Mouse (Mus musculus) gastrocnemius, adult 2 months (tissue): Measurements from ENCODE around the gene Rpl26. TPM values are rescaled to one million over a fixed set of nuclear protein-coding genes. Genes with fewer than 3 reads are reported as not detected.

ENCODE experiments used
- DNase-seq: peaks from one replicate; pipeline ENCODE4 v3.0.0; 2022
- H3K27ac ChIP-seq: fragments of 200-600 bp; 2 replicates; pipeline ENCODE4 v1.8.1; 2022; ENCODE audit warnings: mild to moderate bottlenecking
- H3K4me3 ChIP-seq: fragments of 200-600 bp; 2 replicates; pipeline ENCODE4 v1.8.1; 2022; ENCODE audit warnings: mild to moderate bottlenecking, moderate library complexity
- CTCF ChIP-seq: fragments of 200-600 bp; IDR thresholded peaks from 2 replicates; pipeline ENCODE4 v1.8.1; 2022; ENCODE audit warnings: antibody characterized with exemption, mild to moderate bottlenecking, moderate library complexity
- intact Hi-C: fragments of 180-260 bp; cut with DNase I; formaldehyde crosslinking; loops from one replicate; pipeline ENCODE4 v1.15.1; 2025
- total RNA-seq, 2 experiments: library from RNA; stranded (reverse); gene quantifications; 2 replicates each; pipeline ENCODE4 v1.2.3; 2021

Rpl26 gene
- total RNA-seq, 2 experiments from 2014 or later, result 606 to 729 TPM

DNA sequence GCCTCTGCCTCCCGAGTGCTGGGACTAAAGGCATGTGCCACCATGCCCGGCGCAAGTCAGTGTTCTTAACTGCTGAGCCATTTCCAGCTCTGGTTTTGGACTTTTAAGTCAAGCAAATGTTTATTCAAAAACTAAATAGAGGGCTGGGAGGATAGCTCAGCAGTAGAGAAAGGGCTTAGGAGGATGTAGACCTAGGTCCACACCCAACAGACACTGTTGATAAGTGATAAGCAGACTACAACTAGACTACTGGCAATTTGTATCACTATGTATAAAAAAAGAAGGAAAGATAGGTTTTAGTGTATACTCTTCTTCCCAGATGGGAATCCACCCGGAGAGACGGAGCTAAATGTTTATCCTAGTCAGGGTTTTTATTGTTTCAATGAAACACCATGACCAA is 5.1 kb upstream of the Rpl26 start:
- intact Hi-C loops, result no loop called here
- H3K4me3 ChIP-seq, result no peak overlapping the region
- no peak overlapping the region for H3K27ac ChIP-seq
- no peak for DNase-seq
- TF ChIP-seq CTCF, result no peak

DNA sequence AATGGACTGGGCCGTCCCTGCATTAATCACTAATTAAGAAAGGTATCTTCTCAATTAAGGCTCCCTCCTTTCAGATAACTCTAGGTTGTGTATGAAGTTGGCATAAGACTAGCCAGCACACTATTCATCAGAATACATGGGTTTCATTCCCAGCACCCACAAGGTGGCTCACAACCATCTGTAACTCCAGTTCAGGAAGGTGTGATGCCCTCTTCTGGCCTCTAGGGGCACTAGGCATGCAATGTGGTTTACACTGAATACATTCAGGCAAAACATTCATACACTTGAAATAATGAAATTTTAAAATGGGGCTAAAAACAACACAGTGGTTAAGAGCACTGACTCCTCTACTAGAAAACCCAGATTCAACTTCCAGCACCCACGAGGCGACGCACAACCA is 4.3 kb upstream of the Rpl26 start:
- DNase-seq, result peak; percentile 37
- TF ChIP-seq CTCF, result peak; percentile 80
- intact Hi-C loops, result no loop called here
- H3K4me3 ChIP-seq, result no peak overlapping the region
- no peak overlapping the region for H3K27ac ChIP-seq

DNA sequence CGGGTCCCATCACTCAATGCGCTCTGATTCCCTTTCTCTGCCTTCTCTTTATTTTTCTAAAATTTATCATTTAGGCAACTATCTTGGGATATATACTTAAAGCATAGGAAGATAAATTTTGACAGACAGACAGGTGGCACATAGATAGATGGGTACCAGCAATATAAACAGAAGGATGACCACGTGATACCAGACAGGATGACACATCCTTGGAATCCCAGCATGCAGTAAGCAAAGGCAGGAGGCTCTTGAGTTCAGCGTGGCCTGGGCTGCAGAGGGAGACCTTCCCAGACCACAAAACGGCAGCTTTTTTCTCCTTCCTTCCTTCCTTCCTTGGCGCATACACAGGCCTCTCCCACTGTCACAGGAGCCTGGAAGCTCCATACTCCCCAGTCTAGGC is 3.5 kb upstream of the Rpl26 start:
- Histone ChIP-seq H3K4me3 (no peak overlapping the region), H3K27ac (no peak overlapping the region)
- intact Hi-C loops, result no loop called here
- no peak for TF ChIP-seq CTCF
- DNase-seq, result no peak

DNA sequence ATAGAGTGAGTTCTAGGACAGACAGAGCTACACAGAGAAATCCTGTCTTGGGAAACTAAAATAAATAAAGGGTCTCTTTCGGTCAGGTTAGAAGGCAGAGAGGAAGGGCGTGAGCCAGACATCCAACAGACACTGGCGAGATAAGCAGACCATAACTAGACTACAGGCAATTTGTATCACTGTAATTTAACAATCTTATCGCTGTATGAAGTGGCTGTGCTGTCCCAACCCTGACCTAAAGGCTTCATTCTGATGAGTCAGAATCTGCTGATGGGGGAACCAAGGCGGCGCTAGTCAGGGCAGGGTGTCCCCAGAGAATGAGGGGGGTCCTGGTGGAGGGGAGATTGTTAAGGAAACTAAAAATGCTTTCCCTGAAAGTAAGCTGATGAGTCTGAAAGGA is 2.6 kb upstream of the Rpl26 start:
- no peak for DNase-seq
- H3K4me3 ChIP-seq, result no peak overlapping the region
- no peak for TF ChIP-seq CTCF
- intact Hi-C loops, result no loop called here
- H3K27ac ChIP-seq, result no peak overlapping the region

DNA sequence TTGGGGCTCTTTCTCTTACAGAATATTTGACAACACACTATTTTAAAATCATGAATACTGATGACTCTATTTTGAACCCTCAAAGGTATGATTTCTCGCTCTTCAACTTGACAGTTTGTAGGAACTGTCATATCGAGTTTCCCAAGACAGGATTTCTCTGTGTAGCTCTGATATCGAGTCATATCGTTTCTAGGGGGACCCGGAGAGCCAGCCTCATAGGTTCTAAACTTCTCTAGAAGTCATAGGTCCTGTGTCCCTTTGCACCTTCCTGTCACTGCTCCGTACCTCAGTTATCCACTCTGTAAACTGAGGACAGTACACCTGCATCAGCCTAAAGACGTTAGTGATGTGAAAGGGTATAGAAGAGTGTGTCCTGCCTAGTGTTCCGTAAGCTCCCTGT is 1.6 kb upstream of the Rpl26 start:
- TF ChIP-seq CTCF, result no peak
- DNase-seq, result no peak
- intact Hi-C loops, result loop anchor here (5.0 kb wide), 1 partner anchor 137 kb away; no protein-coding TSS in a partner anchor
- Histone ChIP-seq H3K27ac (no peak overlapping the region), H3K4me3 (no peak overlapping the region)

DNA sequence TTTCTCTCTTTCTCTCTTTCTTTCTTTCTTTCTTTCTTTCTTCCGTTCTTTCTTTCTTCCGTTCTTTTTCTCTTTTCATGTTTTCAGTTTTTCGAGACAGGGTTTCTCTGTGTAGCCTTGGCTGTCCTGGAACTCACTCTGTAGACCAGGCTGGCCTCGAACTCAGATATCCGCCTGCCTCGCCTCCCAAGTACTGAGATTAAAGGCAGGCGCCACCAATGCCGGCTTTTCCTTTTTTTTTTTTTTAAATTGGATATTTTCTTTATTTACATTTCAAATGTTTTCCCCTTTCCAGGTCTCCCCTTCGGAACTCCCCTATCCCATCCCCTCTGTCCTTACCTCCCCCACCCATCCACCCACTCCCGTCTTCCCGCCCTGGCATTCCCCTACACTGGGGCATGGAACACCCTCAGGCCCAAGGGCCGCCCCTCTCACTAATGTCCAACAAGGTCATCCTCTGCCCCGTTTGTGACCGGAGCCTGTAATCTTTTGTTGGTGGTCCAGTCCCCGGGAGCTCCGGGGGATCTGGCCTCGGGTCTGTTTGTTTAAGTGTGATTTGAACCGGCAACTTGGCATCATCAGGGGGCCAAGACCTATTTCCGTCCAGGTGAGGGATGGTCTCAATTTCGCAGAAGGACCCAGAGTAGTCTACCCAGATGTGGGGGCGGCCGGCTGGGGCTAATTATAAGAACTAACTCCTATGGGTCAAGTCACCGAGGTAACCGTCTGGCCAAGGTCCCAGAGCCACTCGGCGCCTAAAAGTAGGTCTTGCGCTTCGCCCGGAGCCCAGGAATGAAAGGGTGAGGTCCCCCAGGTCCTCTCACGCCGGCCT is 648 bp upstream of the Rpl26 start:
- peak overlapping the region; percentile 80 for H3K4me3 ChIP-seq
- TF ChIP-seq CTCF, result no peak
- peak overlapping the region; percentile 93 for H3K27ac ChIP-seq
- intact Hi-C loops, result loop anchor here (5.0 kb wide), 1 partner anchor 137 kb away; no protein-coding TSS in a partner anchor
- DNase-seq, result no peak

DNA sequence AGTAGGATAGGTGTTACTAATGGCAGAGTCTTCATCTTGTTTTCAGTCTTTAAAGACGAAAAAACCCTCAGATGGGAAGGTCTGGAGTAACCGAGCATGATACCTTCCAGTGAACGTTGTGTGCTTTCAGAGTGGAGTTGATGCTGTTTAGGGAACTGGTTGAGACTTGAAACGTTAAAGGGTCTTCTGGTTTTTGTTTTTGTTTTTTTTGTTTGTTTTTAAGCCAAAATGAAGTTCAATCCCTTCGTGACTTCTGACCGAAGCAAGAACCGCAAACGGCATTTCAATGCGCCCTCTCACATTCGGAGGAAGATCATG is 623 bp downstream of the Rpl26 start:
- DNase-seq, result no peak
- H3K4me3 ChIP-seq, result peak overlapping the region; percentile 80
- no peak for TF ChIP-seq CTCF
- intact Hi-C loops, result loop anchor here (5.0 kb wide), 1 partner anchor 135 kb away; no protein-coding TSS in a partner anchor
- H3K27ac ChIP-seq, result peak overlapping the region; percentile 93

DNA sequence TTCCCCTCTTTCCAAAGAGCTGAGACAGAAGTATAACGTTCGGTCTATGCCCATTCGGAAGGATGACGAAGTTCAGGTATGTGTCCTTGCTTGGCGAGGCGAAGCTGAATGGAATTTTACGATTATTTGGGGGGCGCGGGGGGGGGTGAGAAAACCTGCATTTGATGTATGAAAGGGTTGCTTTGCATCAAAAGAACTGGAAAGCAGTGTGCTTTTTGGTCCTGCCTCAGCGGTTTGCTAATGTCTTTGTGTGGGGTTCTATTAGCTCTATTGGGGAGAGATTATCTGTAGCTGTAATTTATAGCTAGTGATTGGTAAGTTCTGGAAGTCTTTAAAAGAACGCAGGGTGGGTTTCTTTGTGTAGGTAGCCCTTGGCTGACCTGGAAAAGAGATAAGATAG is 984 bp downstream of the Rpl26 start:
- H3K27ac ChIP-seq, result peak overlapping the region; percentile 93
- no peak for DNase-seq
- intact Hi-C loops, result loop anchor here (5.0 kb wide), 1 partner anchor 135 kb away; no protein-coding TSS in a partner anchor
- H3K4me3 ChIP-seq, result peak overlapping the region; percentile 80
- no peak for TF ChIP-seq CTCF

DNA sequence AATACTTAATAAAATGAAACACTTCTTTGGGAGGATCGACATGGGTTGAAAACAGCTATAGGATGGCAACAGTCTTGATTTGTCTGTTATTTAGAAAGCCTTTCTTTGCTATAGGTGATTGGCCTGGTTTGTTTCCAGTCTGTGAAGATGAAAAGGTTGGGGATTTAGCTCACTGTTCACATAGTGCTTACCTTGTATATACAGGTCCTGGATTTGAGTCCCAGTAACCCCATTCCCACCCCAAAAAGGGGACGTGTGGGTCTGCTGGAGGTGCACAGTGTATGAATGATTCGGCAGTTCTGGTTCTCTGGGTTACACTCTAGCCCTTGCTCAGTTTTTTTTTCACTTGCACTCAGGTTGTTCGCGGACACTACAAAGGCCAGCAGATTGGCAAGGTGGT is 1.4 kb downstream of the Rpl26 start:
- H3K27ac ChIP-seq, result peak overlapping the region; percentile 93; the same call in 1 of the 2 replicates
- H3K4me3 ChIP-seq, result peak overlapping the region; percentile 80
- intact Hi-C loops, result loop anchor here (5.0 kb wide), 1 partner anchor 134 kb away; no protein-coding TSS in a partner anchor
- DNase-seq, result no peak
- TF ChIP-seq CTCF, result no peak

DNA sequence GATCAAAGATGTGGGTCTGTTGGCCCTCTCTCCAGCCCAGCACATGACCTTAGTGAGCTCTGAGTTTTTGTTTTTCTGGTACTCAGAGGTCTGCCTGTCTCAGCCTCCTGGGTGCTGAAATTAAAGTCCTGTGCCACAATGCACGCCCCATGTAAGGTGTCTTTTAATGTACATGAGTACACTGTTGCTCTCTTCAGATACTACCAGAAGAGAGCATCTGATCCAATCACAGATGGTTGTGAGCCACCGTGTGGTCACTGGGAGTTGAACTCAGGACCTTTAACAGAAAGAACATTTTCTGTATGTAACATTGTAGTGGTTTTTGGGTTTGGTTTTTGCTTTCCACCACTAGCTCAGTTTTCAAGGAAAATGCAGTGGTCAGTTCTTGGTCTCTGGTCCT is 2.4 kb downstream of the Rpl26 start:
- Histone ChIP-seq H3K4me3 (no peak overlapping the region), H3K27ac (no peak overlapping the region)
- intact Hi-C loops, result loop anchor here (2.0 to 5.0 kb wide), 2 partner anchors 79 to 134 kb away; no protein-coding TSS in a partner anchor
- TF ChIP-seq CTCF, result no peak
- no peak for DNase-seq

DNA sequence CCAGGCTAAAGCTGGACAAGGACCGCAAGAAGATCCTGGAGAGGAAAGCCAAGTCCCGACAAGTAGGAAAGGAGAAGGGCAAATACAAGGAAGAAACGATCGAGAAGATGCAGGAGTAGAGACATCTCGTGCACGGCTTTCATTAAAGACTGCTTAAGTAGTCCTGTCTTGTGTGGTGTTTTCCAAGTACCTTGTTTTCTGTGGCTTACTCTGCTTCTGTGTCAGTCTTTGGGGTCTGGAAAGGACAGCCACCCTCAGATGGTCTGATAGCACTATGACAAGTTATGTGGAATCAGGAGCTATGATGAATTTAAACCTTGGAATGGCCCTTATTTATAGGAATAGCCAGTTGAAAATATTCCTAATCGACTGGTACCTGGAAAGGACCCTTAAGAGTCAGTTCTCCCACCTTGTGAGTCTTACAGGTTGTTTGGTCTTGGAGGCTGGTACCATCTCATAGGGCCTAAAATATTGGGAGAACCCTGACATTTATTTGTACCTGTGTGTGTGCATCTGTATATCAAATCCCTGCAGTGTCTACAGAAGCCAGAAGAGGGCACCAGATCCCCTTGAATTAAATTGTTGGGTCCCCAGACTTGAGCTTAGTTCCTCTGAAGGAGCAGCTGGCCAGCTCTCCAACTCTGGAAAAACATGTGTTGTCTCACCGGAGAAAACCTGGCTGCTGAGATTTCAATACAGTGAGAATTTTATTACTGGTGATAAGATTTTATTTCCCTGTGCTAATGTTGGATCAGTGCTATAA is 3.2 kb downstream of the Rpl26 start:
- intact Hi-C loops, result loop anchor here (2.0 to 5.0 kb wide), 2 partner anchors 78 to 133 kb away; no protein-coding TSS in a partner anchor
- Histone ChIP-seq H3K27ac (peak overlapping the region; percentile 64), H3K4me3 (no peak overlapping the region; the same call in 1 of the 2 replicates)
- peak; percentile 90 for TF ChIP-seq CTCF
- peak; percentile 77 for DNase-seq

DNA sequence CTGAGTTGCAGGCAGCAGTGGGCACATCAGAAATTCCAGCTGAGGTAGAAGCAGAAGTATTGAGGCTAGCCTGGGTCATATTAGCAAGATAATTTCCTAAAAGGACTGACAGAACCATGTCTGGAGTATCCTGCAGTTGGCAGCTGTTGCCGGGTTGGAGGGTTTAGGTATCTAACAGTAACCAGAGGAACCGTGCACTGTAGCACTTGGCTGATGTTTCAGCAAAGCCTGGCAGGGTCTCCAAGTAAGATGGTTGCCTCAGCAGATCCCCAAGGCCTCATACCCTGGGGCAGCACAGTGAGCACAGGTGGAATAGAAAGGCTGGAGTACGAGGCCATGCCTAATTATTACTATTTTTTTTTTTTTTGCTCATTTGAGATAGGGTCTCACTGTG is 3.8 kb downstream of the Rpl26 start:
- no peak overlapping the region; the same call in 1 of the 2 replicates for H3K4me3 ChIP-seq

More for the DNA sequence above, 3.8 kb downstream of the Rpl26 start:
- no peak for TF ChIP-seq CTCF
- H3K27ac ChIP-seq, result peak overlapping the region; percentile 64
- peak; percentile 41 for DNase-seq
- intact Hi-C loops, result loop anchor here (2.0 kb wide), 1 partner anchor 78 kb away; no protein-coding TSS in a partner anchor
